Mouse (Mus musculus): Measurements from ENCODE around the gene Enc1.
"Not testable (repeated sequence)": the region's sequence is repeated elsewhere in the genome, so short reads cannot be mapped to it uniquely, and the experiment has no call there.

Gene Enc1

DNA sequence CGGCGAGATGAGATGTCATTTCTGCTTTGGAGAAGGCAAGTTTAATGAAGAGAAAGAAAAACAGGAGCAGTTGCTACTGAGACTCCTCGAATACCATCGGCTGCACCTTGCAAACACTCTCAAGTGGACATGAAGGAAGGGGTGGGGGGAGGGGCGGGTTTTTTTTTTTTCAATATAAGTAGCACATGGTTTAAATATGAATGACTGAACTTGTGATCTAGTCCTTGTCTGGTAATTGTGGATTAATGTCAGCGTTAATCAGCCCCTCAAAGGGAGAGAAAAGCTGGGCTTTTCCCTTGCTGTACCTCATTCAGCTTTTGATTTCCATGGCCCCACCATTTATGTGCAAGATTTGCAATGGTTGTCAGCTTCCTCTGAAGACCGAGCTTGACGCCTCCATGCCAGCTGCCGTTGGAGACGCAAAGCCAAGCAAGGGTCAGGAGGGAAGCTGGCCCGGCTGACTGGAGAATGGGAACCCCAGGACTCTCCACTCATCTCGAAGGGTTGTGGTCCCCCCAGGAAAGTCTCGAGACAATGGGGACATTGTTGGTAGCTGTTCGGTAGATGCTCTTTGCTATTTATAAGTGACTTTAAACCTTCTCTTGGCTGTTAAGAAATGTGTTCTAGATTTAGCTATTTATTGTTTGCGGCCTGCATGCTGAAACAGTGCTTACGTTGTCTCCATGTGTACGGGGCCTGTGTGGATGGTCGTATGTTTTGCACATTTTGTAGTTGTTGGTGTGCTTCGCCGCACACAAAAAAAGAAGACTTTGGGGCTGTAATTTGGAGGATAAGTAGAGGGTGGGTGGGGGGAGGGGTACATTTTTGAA lies 9.9 kb downstream of the Enc1 start:
- peak; percentile 60 for DNase-seq (ENCODE audit: extremely low spot score, low spot score)

DNA sequence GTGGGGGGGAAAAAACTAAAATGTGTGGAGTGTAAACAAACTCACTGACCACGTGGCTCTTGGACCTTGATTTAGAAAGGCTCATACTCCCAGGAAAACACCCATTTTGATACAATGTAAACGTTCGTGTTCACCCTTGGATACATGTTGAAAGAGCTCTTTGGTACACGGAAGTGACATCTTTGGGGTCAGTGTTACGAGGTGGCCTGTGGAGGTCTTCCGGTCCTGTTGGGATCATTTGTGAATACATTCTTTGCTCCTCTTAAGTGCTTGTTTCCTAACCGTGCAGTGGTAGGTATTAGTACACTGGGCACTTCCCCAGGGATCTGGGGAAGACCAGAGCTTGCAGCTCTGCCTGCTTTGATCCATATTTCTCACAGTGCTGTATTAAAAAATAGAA lies 10.8 kb downstream of the Enc1 start:
- no peak for DNase-seq (ENCODE audit: extremely low spot score, low spot score)

DNA sequence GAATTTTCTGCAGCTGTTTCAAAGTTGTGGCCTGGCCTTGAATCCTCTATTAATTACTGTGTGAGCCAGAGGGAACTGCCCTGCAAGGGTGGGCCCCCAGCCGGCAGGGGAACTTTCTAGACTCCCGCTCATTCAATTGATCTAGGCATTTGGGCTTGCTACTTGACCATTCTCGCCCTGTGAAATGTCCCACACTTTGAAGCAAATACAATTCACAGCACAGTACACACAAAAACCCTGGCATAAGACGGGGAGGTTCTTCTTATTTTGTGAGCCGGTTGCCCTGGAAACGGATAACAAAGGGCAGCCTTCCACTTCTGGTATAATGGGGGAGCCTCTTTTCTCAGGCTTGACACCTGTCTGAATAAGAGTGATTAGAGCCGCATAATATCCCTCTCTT lies 11.6 kb downstream of the Enc1 start:
- DNase-seq (ENCODE audit: extremely low spot score, low spot score): peak; percentile 71

DNA sequence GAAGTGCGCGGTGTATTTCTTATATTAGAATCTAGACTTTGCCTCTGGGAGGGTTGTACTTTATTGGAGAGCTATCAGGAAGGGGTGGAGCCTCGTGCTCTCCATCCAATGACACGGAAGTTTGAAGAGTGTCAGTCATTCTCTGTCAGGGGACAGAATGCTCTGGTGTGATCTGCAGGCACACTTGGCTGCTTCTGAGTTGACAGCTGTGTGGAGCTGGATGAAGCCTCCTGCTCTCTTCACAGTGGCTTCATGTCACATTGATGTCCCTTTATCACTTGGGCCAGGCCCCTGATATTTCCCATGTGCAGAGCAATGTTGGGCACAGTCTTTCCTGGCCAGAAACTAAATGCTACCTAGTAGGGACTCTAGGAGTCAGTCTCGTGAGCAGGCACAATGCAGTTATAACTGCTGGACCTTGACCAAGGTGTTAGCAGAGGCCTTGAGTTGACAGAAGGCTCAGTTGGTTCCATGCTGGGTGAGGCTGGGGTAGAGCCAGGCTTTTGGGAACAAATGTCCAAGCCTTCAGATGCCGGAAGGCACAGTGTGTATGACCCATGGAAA lies 12.6 kb downstream of the Enc1 start:
- DNase-seq (ENCODE audit: extremely low spot score, low spot score): no peak

DNA sequence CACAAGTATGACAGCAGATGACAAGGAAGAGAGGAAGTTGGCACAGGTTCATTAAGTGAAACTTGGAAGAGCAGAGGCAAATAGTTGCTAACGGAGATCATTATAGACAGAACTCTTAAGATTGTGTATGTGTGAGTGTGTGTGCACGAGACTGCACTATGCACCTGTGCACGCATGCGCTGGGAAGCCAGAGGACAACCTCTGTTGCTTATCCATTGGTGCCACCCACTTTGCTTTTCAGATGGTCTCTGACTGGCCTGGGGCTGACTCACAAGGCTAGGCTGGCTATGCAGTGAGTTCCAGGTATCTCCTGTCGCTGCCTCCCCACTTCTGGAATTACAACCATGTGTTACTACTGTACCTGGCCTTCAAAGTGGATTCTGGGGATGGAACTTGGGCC lies 13.1 kb downstream of the Enc1 start:
- no peak for DNase-seq (ENCODE audit: extremely low spot score, low spot score)

DNA sequence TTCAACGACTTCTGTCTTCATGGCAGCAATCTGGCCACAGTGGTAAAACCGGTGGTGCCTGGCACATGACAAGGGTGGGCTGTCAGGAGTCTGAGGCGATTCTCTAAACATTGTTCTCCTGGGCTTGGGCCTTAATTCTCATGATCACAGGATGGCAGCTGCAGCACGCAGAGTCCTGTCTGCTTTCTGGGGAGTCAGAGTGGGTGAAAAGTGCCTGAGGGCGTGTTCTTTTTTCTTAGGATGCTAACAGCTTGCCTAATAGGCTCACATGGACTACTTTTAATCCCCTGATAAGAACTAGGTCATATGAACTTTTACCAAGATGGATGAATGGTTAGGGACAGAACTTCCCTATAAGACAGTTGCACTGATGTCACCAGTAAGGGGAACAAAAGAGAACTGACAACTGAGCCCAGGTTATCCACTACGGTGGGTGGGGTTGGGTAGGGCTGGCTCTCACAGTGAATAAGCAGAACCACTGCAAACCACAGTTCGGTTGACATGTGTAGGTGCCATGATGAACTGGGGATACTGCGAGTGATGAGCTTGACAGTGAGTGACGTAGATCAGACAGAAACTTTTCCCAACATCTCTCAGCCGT lies 13.8 kb downstream of the Enc1 start:
- no peak for DNase-seq (ENCODE audit: extremely low spot score, low spot score)

DNA sequence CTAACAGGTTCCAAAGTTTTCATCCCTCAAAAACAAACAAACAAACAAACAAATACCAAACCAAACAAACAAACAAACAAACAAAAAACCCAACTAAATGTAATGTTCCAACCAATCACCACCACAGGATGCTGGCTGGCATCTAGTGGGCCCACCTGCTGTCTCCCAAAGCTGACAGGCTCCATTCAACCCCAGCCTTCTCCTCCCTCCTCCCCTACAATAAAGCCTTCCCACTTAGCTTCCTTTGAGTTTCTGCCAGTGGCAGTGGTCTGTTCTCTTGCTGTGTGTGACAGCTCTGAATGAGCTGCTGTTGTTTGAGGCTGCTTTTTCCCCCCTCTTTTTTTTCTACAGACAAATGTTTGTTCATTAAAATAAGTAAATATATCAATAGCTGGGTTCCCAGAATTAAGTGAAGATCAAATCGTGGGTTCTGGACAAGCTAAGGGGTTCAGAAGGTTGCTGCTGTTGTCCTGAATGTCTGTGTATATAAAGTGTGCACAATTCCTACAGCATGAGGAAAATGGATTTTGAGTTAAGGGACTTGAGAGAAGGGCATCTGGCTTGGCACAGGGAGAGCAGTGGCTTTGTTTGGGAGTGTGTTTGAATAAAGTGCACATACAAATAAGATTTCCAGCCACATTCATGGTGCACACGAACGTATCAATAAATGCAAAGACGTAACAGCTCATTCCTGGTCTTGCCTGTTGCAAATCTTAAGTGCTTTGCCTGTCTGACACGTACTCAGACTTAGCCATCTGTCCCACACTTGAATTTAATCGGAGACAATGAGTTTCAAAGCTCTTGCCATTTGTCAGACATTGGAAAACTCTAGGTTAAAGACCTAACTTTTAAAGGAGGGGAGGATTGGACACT lies 15.3 kb downstream of the Enc1 start:
- DNase-seq (ENCODE audit: extremely low spot score, low spot score): no peak

DNA sequence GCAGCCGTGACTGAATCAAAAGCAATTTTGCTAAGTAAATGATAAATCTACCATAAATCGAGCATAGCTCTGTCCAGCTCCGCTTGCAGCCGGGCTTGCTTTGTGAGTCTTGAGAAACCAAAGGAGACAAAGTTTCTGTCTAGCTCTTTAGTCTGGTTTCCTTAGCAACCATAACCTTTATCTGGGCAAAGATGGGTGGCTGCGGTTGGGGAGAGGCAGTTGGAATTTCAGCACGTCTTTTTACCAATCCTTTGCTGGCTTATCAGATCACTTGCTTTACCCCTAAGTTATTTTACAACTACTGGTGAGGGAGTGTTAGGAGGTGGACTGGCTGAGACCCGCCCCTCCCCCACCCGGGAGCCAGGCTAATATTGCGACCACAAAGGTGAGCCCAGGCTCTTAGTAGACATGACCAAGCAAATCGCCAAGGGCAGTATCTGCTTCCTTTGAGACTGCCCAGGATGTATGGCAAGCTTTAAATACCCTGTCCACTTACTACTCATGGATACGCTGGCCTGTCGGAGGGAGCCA lies 16.0 kb downstream of the Enc1 start:
- no peak for DNase-seq (ENCODE audit: extremely low spot score, low spot score)

DNA sequence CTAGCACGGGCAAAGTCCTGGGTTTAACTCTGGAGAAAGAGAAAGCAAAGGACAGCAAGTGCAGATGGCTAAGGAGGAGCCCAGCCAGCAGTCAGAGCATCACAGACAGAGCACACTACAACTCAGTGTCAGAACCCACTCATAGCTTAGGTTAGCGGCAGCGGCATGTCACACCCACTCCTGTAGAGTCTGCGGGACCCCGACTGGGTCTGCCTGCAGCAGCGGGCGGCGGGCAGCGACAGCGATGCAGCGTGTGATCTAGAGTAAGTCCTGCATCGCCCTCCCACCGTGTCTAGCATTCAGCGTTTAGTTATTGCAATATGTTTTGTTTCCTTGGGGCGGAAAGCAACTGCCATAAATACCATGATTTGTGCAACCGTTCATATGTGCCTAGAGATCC lies 18.4 kb downstream of the Enc1 start:
- no peak for DNase-seq (ENCODE audit: extremely low spot score, low spot score)

DNA sequence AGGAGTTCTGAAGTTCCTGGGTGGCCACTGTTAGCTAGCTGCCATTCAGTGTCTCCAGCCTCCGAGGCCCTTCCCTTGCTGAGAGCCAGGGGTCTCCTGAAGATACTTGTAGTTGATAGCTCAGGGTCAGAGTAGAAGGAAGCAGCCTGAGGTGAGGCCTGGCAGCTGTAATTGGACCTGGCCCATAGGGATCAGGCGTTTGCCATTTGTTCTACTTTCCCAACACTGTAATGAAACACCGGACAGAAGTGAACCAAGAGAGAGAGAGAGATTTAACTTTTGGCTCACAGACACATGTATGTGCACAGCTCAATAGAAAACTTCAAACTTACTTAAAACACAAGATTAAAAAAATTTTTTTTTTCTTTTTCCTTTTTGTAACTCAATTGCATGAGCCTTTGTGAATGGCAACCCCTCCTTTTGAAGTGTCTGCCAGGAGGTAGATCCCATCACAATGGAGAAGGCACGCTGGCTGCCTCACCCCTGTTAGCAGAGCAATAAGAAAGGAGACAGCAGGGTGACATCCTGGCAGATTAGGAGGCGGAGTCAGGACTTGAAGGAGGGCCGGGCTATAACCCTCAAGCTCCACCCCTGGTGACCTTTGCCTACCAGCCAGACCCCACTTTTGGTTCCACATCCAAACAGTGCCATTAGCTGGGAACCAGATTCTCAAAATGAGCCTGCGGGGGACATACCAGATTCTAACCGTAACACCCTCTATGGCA lies 19.7 kb downstream of the Enc1 start:
- DNase-seq (ENCODE audit: extremely low spot score, low spot score): no peak

DNA sequence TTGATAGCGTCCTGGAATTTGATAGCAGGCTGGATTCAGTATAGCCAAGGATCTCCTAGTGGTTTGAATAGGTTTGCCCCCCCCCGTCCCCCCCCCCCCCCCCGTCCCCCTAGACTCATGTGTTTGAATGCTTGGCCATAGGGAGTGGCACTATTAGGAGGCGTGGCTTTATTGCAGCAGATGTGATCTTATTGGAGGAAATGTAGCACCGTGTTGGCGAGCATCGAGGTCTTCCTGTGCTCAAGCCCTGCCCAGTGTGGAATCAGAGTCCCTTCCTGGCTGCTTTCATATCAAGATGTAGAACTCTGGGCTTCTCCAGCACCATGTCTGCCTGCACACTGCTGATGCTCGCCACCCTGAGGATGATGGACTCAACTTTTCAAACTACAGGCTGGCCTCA lies 20.6 kb downstream of the Enc1 start:
- DNase-seq (ENCODE audit: extremely low spot score, low spot score): no peak

DNA sequence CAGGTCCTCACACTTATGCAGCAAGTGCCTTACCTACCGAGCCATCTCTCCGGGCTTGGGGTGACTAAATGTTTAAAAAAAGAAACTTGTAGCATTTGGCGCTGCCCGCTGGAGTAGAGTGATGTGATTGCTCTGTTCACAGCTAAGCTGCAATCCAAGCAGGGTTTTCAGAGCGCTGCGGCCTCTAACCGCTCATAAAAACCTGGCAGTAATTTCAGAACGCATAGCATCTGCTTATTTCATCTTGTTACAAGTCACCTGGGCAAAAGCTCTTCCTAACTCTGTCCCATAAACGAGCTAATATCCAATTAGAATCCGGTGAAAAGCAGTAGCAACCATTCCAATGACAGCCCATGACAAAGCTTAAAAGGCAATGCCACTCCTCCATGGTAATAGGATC lies 21.8 kb downstream of the Enc1 start:
- DNase-seq (ENCODE audit: extremely low spot score, low spot score): no peak

DNA sequence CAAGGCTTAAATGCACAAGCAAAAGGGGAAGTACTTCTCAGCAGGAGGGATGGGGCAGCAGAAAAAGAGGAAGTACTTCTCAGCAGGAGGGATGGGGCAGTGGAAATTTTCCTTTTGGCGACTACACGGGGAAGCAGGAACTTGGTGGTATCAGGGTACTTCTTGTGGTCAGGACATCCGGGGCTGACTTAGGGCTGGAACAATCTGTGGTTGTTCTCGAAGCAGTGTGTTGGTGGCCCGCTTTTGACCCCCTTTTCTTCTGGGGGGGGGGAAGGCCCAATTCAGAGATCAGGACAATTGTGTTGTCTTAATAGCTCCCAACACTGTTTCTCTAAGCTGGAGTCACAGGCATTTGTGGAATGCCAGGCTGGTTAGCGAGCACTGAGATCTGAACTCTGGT lies 24.6 kb downstream of the Enc1 start:
- DNase-seq (ENCODE audit: extremely low spot score, low spot score): not testable (repeated sequence)

DNA sequence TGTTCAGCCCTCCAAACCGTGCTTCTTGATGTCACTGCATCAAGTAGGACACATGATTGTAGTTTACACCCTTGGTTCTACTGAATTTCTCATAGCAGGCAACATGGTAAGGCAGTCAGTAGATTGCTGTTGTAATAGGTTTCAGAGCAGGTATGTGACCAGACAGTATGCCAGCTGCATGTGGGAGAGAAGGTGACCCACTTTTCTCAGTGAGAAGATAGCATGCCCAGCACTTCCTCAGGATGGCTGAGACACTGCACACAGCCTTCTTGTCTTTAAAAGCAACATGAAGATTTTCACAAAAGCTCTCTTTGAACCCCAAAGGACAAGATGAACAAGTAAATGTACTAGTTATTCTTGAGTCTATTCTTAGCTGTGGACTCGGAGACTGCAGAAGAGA lies 29.8 kb downstream of the Enc1 start:
- DNase-seq (ENCODE audit: extremely low spot score, low spot score): no peak

DNA sequence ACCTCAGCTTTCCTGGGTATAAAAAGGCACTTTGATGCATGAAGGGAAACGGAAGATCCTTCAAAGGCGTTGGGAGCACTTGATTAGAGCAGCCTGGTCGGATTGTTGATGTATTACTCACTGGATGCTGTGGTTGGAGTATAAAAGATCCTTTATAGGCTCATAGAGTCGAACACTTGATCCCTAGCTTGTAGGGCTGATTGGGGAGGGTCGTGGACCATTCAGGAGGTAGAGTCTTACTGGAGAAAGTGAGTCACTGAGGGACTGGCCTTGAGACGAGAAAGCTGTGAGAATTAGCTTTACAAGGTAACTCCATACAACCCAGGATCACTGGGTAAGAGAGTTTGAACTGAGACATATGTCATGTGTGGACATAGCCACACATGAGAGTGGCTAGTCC lies 30.7 kb downstream of the Enc1 start:
- DNase-seq (ENCODE audit: extremely low spot score, low spot score): no peak

DNA sequence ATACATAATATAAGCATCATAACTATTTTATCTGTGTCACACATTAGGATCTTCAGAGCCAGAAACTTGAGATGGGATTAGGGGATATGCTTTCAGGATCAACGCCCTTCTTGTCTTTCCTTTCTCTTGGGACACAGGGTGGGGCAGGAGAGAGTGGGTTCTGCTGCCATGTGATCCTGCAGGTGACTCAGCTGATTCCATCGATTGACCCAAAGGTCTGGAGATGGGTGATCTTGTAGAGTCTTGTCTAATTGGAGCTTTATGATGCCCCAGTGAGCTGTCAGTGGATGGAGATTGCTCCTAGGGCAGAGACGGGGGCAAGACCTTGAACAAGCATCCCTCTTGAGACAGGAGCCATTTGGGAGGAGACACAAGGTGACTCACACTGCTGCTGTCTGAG lies 33.9 kb downstream of the Enc1 start:
- DNase-seq (ENCODE audit: extremely low spot score, low spot score): no peak

DNA sequence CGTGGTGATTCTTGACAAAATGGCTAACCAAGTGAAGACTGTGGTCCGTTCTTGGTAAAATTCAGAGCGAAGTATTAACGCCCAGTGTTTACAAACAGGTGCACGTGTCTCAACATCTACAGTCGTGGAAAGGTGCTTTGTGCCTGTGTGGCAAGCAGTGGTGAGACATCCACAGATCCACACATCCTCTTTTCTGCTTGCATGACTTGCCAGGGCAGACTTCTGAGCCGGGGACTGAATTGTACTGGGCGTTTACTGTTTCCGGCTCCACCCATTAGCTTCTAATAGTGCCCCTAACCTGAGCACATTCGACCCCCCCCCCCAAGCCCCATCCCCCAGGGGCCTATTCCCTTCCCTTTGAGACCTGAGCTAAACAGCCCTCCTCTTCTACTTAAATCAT lies 34.6 kb downstream of the Enc1 start:
- DNase-seq (ENCODE audit: extremely low spot score, low spot score): no peak

DNA sequence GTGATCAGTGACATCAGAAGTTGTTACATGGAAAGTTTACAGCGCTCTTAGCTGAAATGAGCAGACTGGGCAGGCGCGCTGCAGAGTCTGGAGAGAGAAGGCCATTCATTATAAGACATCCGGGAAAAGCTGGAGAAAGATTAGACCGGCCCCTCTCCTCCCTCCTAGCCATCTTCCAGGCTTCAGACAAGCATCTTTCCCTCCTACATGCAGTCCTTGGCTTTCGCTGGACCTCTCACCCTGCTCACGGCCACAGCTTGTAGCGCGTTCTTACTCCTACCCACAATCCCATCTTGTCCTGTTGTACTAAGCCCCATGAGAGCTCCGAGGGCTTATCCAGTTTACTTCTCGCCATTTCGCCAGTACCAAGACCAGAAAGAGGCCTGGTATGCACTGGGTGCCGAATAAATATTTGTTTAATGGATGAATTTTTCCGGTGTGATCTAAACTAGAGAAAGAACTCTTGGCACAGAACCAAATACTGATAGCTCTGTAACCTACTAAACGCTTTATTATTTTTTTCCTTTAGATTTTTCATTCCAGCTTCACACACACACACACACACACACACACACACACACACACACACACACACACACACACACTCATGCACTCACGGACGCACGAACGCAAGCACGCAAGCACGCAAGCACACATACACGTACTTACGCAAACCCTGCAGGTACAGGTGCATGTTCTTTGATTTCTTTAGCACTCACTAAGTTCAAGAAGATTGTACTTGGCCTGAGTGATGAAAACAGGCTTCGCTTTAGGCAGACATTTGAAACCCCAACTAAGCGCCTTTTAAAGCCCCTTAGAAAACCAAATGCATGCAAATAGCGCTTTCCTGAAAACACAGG lies 41.4 kb downstream of the Enc1 start:
- no peak for DNase-seq (ENCODE audit: extremely low spot score, low spot score)

DNA sequence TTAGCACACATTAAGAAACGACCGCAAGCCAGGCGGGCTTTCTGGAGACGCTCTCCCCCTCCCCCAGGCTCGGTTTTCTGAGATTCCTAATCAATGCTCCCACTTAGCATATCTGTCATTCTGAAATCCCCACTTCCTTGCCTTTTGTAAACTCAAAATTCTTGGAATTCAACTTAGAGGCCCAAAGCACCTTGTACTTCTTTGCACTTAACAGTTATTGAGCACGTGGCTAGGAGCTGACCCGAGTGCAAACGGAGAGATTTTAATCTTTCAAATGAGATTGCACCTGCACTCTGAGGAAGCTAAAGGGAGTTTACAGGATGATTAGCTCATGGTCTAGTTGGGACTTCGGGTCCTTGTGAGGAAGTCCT lies 42.0 kb downstream of the Enc1 start:
- no peak for DNase-seq (ENCODE audit: extremely low spot score, low spot score)

DNA sequence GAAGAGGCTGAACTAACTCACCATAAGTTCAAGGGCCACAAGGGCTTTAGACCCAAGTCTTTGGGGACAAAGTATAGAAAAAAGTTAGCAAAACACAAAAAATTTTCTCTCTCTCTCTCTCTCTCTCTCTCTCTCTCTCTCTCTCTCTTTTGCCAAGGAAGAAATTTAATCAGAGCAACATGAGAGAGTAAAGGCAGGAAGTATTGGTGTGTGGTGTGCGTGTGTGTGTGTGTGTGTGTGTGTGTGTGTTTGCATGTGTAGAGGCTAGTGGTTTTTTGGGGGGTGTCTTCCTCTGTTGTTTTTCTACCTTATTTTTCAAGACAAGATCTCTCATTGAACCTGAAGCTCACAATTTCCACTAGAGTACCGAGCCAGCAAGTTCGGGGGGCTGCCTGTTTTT lies 46.1 kb downstream of the Enc1 start:
- no peak for DNase-seq (ENCODE audit: extremely low spot score, low spot score)
